Mouse (Mus musculus) testis, adult 2 months (tissue): ENCODE data around the gene AU018091.

Experiments used
- CTCF ChIP-seq: fragments of 200-500 bp; IDR thresholded peaks from 2 replicates; pipeline ENCODE4 v1.5.1; 2012; ENCODE audit warnings: low read depth, mild to moderate bottlenecking, inconsistent platforms, low read length, moderate library complexity; ENCODE audit not compliant: control insufficient read depth, insufficient read depth, insufficient replicate concordance
- POLR2A ChIP-seq: fragments of 200-500 bp; IDR thresholded peaks from 2 replicates; pipeline ENCODE4 v1.6.1; 2012; ENCODE audit warnings: low read depth, mild to moderate bottlenecking, inconsistent platforms, low read length, moderate library complexity; ENCODE audit not compliant: control insufficient read depth

DNA sequence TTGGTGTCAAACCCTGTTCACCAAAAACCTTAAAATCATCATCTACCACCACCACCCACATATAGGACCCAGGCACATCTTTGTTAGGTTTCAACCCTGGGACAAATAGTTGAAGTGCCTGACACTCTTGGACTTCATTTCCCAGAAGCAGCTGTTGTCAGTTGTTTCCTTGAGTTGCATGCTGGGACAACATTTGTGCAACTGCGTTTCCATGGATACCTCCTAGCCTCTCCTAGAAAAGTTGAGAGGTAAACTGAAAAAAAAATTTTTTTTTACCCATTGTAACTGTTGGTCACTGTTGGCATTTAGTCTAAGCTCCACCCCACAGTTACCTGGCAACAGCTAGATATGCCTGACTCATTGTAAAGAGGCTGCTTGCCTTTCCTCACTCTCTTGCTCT lies 34.3 kb downstream of the AU018091 start:
- no peak for TF ChIP-seq POLR2A
- no peak for TF ChIP-seq CTCF
